Mouse (Mus musculus) spleen, adult 2 months (tissue): ENCODE data around the gene 4930519G04Rik. TPM values are rescaled to one million over a fixed set of nuclear protein-coding genes. Genes with fewer than 3 reads are reported as not detected.
A peak's percentile ranks its signal among the peaks of the same experiment; 100 is the strongest.
"Not testable (repeated sequence)": the region's sequence is repeated elsewhere in the genome, so short reads cannot be mapped to it uniquely, and the experiment has no call there.

Experiments used
- DNase-seq, 2 experiments: peaks; one replicate each; pipeline versions ENCODE4 v3.0.0 to v3.0.0-alpha.2; 2012 to 2021; ENCODE audit warnings: low spot score in 2 of 2, low read depth in 1 of 2
- H3K27ac ChIP-seq: fragments of 200-500 bp; 2 replicates; pipeline ENCODE4 v1.5.1; 2012; ENCODE audit warnings: low read length, inconsistent platforms; ENCODE audit not compliant: insufficient read depth
- H3K27me3 ChIP-seq: fragments of 200-500 bp; 2 replicates; pipeline ENCODE4 v1.6.1; 2012; ENCODE audit warnings: mild to moderate bottlenecking, moderate library complexity, low read length, inconsistent platforms; ENCODE audit not compliant: control insufficient read depth, insufficient read depth
- H3K36me3 ChIP-seq: fragments of 200-500 bp; 2 replicates; pipeline ENCODE4 v1.6.1; 2012; ENCODE audit warnings: mild to moderate bottlenecking, low read length, inconsistent platforms; ENCODE audit not compliant: control insufficient read depth, insufficient read depth
- H3K4me1 ChIP-seq: fragments of 200-500 bp; 2 replicates; pipeline ENCODE4 v1.6.1; 2011; ENCODE audit warnings: inconsistent platforms; ENCODE audit not compliant: control insufficient read depth, insufficient read depth, insufficient read length
- H3K4me3 ChIP-seq: fragments of 200-500 bp; 2 replicates; pipeline ENCODE4 v1.5.1; 2011; ENCODE audit warnings: mild to moderate bottlenecking, inconsistent platforms; ENCODE audit not compliant: insufficient read depth, insufficient read length; ENCODE audit errors: extremely low read depth
- CTCF ChIP-seq: fragments of 200-500 bp; IDR thresholded peaks from 2 replicates; pipeline ENCODE4 v1.5.1; 2011; ENCODE audit warnings: mild to moderate bottlenecking, inconsistent platforms; ENCODE audit not compliant: insufficient read depth, insufficient read length, insufficient replicate concordance; ENCODE audit errors: extremely low read depth
- POLR2A ChIP-seq: fragments of 200-500 bp; IDR thresholded peaks from 2 replicates; pipeline ENCODE4 v1.6.1; 2011; ENCODE audit warnings: low read depth, low read length, inconsistent platforms
- WGBS: fragments of 180-500 bp; shearing (Covaris S2); methylation state at CpG from one replicate; pipeline ENCODE4 v1.1.7; 2018; 5-methylcytosine and 5-hydroxymethylcytosine counted together
- polyA plus RNA-seq: library from polyadenylated mRNA; depleted of rRNA; stranded (reverse); fragments of >200 nt; gene quantifications from 2 replicates; pipeline ENCODE4 v1.2.3, GENCODE M21; 2012; rRNA removed

The 4930519G04Rik gene
- 0.05 TPM in 1 of 2 replicates, not detected in the other for polyA plus RNA-seq

- not testable (repeated sequence) for H3K4me3 ChIP-seq, DNase-seq, H3K27me3 ChIP-seq, H3K4me1 ChIP-seq, H3K36me3 ChIP-seq, H3K27ac ChIP-seq
- 89% methylated on average over 3 of the region's 5 CpGs for whole genome bisulfite sequencing
Measured at GRCm38 (mm10) chr5:114853364-114853763, at the start of gene 4930519G04Rik. 4930519G04Rik (plus strand) TSS chr5:114853664.

GRCm38 (mm10) chr5:114804335-114804734 is 49.1 kb upstream of the 4930519G04Rik start:
- 94% methylated on average over 13 of the region's 13 CpGs for WGBS
- H3K27me3 ChIP-seq: no peaks in the 10 kb centered on the region
- H3K36me3 ChIP-seq: peaks cover 42% of the 10 kb centered on the region
- TF ChIP-seq CTCF (no peak), POLR2A (no peak)
- H3K4me3 ChIP-seq: no peak overlapping the region
- H3K4me1 ChIP-seq: peaks cover 9% of the 10 kb centered on the region; the same call in 1 of the 2 replicates
- H3K27ac ChIP-seq: no peak overlapping the region
- no peak for DNase-seq

GRCm38 (mm10) chr5:114804958-114805357 is 48.5 kb upstream of the 4930519G04Rik start:
- H3K36me3 ChIP-seq: peaks cover 39% of the 10 kb centered on the region
- peaks cover 9% of the 10 kb centered on the region; the same call in 1 of the 2 replicates for H3K4me1 ChIP-seq
- TF ChIP-seq POLR2A: no peak
- peak; percentile 19; the same call in 1 of the 2 replicates for TF ChIP-seq CTCF
- no peak overlapping the region for H3K4me3 ChIP-seq
- no peaks in the 10 kb centered on the region for H3K27me3 ChIP-seq
- DNase-seq: no peak
- WGBS: 68% methylated on average over 3 of the region's 3 CpGs
- 0 out of 2 replicates have a peak overlapping the region, but pooled peaks have one; percentile 14 for H3K27ac ChIP-seq

- peak overlapping the region; percentile 92 for H3K27ac ChIP-seq
- peak; percentile 32 to 64 for DNase-seq
- 15% methylated on average over 15 of the region's 15 CpGs for WGBS
- peaks cover 36% of the 10 kb centered on the region for H3K36me3 ChIP-seq
- peak overlapping the region; percentile 53 for H3K4me3 ChIP-seq
- TF ChIP-seq POLR2A (no peak), CTCF (no peak)
- H3K27me3 ChIP-seq: no peaks in the 10 kb centered on the region
- H3K4me1 ChIP-seq: peaks cover 9% of the 10 kb centered on the region; the same call in 1 of the 2 replicates
Measured at GRCm38 (mm10) chr5:114805436-114806350, 47.8 kb upstream of the 4930519G04Rik start.

GRCm38 (mm10) chr5:114806636-114807035 is 46.8 kb upstream of the 4930519G04Rik start:
- TF ChIP-seq CTCF: no peak
- Histone ChIP-seq H3K4me1 (peaks cover 9% of the 10 kb centered on the region; the same call in 1 of the 2 replicates), H3K36me3 (peaks cover 32% of the 10 kb centered on the region), H3K27ac (peak overlapping the region; percentile 92), H3K4me3 (peak overlapping the region; percentile 53; the same call in 1 of the 2 replicates), H3K27me3 (no peaks in the 10 kb centered on the region)
- 52% methylated on average over 8 of the region's 8 CpGs for WGBS
- no peak for DNase-seq

GRCm38 (mm10) chr5:114807063-114807462 is 46.4 kb upstream of the 4930519G04Rik start:
- TF ChIP-seq CTCF (no peak), POLR2A (no peak)
- no peak for DNase-seq
- peak overlapping the region; percentile 92 for H3K27ac ChIP-seq
- WGBS: 45% methylated on average over 9 of the region's 9 CpGs
- H3K4me3 ChIP-seq: no peak overlapping the region
- peaks cover 28% of the 10 kb centered on the region for H3K36me3 ChIP-seq
- no peaks in the 10 kb centered on the region for H3K27me3 ChIP-seq
- H3K4me1 ChIP-seq: peaks cover 9% of the 10 kb centered on the region; the same call in 1 of the 2 replicates

- H3K27me3 ChIP-seq: no peaks in the 10 kb centered on the region
- H3K27ac ChIP-seq: no peak overlapping the region
- WGBS: 43% methylated on average over 8 of the region's 8 CpGs
- H3K4me3 ChIP-seq: no peak overlapping the region
- H3K36me3 ChIP-seq: peaks cover 25% of the 10 kb centered on the region
- no peak for DNase-seq
- TF ChIP-seq POLR2A (no peak), CTCF (no peak)
- H3K4me1 ChIP-seq: peaks cover 9% of the 10 kb centered on the region; the same call in 1 of the 2 replicates
Measured at GRCm38 (mm10) chr5:114807468-114807867, 46.0 kb upstream of the 4930519G04Rik start.
